Mouse (Mus musculus) cerebellum, adult 18-20 months (tissue): ENCODE results near the gene Nudt22.
A peak's percentile ranks its signal among the peaks of the same experiment; 100 is the strongest.

Experiments used
- DNase-seq, 2 experiments: peaks; one replicate each; pipeline ENCODE4 v3.0.0; 2021

Gene Nudt22

DNA sequence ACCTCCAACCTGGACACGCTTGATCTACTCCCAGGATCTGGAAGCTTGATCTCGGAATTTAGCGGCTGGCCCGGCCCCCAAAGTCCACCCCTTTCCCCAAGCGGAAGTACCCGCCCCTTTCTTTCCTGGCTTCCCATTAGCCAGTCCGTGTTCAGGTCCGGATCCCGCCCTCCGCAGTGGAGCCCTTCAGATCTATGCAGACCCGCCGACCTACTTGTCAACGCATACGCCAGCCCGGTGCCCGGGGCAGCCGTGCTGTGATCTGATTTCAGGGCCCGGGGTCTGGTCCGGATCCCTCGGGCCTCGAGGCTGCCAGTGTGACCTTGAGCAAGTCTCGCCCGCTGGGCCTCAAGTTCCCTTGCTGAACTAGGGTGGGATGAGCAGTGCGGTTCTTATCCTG lies at the start of gene Nudt22, which contains the start of gene Trpt1:
Gene Nudt22 (minus strand): TSS at position 112 of the 400 bp plus-strand sequence.
Gene Trpt1 (plus strand): TSS at position 126 of the 400 bp plus-strand sequence.
- DNase-seq = peak; percentile 88 to 94

DNA sequence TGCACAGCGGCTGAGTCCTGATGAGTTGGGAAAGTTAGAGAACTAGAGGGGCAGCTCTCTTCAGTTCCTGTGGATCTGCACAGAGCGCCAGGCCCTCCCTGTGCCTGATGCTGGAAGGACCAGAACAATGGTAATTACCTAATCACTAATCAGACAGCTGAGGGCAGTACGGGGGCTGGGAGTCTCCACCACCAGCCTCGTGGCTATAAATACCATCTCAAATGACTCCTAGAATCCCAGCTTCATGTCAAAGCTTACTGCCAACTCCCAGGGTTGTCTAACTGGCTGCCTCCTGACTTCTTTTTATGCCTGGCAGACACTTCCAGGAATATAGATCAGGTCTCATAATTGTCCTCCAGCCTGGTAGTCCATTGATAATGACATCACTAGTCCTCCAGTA lies 48.8 kb upstream of the Nudt22 start:
- DNase-seq = no peak

DNA sequence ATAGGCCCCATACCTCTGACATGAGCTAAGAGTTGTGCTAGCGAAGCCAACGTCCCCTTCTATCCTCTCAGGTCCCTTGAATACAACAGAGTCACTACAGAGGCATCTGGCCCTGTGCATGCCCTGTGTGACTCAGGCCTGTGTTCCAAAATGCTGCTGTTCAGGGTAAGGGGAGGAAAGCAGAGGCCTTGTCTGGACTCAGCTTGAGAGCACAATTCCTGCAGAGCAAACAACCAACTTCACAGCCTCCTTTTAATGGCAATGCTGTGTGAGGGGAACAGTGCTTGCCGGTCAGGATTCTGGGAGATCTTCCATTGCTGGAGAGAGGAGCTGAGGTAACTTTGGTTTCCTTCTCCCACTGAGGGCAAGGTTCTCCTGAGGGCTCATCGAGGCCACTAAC lies 48.4 kb upstream of the Nudt22 start:
- DNase-seq = no peak

DNA sequence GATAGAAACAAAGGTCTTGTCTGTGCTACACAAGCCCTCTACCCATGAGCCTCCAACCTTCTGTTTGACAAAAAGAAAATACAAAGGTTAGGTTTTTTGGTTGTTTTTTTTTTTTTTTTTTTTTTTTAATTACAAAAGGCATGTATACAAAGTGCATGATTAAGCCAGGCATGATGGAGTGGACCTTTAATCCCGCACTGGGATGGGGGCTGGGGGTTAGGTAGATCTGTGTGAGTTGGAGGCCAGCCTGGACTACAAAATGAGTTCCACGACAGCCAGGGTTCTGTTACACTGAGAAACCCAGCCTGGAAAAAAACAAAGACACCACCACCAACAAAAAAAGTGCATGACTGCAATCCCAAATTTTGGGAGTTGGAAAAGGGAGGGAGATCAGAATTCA lies 45.3 kb upstream of the Nudt22 start:
- DNase-seq = no peak

DNA sequence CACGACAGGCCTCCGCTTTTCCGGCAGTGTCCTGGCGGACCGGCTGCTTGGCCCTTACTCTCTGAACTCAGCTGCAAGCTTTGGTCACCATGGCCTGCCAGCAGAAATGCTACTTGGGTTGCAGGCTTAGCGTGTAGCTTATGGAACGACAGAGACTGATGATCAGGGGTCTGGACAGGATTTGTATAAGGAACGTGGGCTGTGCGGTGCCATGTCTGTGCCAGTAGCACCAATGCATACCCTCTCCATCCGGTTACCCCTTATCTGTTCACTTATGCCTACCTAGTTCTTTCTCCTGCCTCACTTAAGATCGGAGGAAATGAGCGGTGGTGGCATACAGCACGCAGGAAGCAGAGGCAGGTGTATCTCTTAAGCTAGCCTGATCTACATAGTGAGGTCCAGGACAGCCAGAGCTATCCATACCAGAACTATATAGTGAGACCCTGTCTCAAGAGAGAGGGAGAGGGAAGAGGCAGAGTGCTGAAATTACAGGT lies 44.8 kb upstream of the Nudt22 start:
- no peak for DNase-seq

DNA sequence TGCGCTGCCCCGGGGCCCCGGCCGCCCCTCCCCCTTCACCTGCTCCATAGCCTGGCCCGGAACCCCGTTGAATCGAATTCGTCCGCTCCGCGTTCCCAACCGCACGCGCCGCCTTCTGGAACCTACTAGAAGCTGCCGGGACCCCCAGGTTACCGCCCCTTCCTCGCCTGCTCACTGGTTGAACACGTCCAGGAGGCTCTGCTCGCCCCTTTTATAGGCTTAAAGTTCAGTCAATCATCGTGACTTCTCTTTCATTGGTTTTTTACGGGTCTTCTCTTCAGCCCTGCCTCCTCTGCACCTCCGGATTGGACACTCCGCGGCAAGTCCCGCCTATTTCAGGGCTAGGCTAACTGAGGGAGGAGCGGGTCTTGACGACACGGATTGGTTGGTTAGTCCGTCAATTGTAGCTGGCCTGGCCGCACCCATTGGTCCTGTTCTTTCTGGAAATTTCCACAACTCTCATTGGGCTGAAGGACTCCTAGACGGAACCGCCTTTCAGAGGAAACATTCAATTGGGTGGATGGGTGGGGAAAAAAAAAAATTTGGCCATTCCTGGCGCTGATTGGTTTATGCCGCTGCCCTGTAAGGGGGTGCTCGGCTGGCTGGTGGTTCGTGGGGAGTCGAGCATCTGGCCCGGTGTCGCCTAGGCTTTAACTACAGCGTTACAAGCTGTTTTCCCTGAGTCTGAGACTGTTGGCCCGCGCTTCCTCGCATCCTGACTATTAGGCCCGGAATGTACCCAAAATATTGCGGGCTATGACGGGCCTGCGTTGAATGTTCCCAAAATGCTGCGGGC lies 44.1 kb upstream of the Nudt22 start, which contains the start of gene Stip1:
Gene Stip1 (minus strand): TSS at position 127 of the 796 bp plus-strand sequence.
- peak; percentile 97 to 100 for DNase-seq

DNA sequence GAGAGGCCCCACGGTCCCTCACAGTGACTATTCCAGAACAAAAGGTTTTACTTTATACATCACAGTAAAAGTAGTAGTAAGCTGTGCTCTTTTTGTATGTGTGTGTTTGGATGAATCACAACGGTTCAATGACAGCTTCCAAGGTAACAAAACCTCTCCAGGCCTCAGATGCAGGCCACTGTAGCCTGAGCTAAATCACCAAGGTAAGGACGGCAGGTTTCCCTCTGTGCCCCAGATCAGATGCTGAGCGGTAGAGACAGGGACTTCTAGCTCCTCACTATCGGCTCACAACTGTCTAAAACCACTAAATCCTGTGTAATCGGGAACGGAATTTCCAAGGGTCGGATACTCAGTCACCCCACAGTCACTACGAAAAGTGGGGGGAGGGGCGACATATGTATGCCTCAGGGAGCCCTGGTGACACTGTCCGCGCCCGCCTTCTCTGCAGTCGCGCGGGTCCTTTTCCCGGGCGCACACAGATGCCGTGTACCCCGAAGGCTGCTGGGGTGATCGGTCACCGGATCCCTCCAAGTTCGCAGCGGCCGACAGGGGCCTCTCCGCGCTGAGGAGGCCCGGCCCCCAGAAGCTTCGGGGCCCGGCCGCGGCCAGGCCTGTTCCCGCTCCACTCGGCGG lies 43.3 kb upstream of the Nudt22 start:
- peak; percentile 60 to 71 for DNase-seq

DNA sequence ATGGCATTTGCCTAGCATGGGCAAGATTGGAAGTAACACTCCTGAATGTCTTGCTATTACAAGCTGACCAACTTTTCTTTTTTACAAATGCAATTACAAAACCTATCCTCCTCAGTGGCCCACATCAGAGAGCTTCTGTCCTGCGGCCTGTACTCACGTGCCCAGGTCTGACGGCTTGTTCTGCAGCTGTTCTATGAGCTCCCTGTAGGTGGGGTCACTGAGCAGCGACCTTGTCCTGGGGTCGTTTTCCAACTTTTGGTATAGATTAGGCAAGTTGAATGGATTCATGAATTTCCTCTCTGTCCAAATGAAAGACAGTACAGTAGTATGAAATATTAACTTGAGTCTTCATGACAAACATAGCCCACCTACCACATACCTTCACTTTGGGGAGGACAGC lies 38.1 kb upstream of the Nudt22 start:
- no peak for DNase-seq

DNA sequence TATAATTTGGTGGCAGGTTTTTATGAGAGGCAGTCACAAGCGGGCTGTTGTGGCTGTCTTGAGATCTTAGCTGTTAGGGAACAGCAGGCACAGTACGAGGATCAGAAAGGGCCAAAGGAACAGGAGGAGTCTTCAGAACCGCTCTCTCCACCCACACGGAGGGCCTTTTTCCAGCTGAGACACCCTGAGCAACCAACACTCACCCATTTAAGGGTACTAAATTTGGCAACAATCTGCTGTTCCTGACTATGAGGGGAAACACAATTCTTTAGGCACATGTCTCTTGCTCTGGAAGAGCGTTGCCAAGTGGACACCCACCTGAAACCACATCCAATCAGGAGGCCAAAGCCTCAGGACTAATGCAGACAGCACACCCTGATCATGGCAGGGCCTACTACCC lies 33.6 kb upstream of the Nudt22 start:
- no peak for DNase-seq

DNA sequence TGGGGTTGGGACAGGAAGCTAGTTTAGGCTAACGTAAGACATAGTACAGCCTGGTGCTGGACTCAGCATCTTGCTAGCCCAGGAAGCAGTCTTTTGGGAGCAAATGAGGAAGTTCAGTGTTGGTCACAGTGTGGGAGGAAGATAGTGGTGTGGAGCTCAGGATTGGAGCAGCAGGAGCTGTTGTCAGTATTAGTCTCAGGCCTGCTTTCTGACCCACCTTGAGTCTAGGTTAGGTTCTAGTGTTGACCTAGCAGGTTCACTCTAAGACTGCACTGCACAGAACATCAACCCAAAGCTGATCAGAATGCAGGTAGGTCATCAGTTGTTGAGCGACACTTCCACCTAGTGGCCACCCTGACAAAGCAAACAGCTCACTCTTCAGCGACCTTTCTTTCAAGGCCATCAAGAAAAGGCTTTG lies 24.3 kb upstream of the Nudt22 start:
- peak; percentile 64 to 66 for DNase-seq

DNA sequence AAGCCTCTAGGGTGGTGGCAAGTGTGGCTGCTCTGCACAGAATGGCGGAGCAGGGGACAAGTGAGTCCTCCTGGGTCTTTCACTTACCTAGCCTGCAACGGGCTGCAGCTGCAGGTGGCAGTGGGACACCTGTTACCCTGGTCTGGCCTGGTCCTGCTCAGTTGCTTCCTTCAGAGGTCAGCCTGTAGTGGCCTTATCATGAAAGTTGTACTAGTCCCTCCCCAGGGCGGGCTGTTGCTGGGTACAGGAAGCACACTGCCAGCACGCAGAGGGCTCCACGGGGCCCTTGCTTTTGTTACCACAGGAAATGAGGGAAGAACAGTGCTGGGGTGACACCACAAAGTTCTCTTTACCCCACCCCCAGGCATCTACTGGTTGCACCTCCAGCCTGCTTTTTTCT lies 23.3 kb upstream of the Nudt22 start, which contains the start of gene Fermt3:
Gene Fermt3 (minus strand): TSS at position 279 of the 400 bp plus-strand sequence.
- no peak for DNase-seq

DNA sequence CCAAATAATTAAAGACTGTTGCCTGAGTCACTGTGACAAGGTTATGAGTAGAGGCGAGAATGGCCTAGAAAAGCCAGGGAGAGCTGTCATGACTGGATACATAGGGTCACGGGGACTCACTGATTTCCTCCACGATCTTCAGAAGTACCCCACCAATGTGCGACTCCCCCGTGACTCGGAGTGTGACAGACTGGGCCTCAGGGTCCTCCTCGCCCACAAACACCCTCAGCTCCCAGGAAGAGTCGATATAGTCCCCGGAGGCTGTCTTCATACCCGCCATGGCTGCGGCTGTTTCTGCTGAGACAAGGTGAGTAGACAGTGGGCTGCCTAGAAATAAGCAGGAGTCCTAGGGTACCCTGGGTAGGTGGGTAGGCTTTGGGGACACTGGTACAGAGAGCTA lies 22.6 kb upstream of the Nudt22 start:
- no peak for DNase-seq

DNA sequence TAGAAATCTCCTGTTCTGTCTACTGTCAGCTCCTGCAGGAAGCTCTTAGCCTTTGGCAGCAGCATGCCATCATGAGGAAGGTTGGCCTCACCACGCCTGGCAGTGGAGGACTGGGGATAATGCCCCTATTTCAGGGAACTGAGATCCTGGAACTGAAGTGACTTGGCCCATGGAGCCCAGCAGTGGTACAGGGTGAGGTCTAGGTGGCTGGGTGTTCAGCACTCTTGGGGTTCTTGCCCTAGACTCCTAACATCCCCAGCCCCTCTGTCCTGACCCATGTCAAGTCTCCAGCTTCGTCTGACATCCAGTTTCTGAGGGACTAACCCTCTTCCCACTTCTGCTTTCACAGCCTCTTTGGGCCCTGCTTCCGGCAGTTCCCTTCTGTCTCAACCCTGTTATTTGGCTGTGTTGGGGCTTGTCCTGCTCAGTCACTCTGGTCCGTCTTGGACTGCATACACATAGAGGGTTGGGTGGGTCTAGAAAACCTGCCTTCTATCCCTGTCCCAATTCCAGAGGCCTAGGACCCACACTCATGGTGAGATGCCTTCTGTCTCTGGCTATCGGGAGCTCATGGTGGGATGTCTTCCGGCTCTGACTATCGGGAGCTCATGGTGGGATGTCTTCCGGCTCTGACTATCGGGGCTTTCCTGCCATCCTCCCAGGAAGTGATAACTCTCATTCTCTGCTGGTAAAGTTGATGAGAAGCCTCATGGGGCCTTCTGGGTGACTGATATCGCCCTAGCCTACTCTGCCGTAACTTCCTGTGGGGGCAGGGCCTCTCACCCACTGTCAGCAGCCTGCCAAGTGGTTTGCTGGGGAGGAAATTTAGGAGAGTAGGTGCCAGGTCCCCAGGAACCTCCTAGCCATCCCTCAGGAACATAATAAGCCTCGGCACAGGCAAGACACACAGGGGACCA lies 21.9 kb upstream of the Nudt22 start:
- no peak for DNase-seq

DNA sequence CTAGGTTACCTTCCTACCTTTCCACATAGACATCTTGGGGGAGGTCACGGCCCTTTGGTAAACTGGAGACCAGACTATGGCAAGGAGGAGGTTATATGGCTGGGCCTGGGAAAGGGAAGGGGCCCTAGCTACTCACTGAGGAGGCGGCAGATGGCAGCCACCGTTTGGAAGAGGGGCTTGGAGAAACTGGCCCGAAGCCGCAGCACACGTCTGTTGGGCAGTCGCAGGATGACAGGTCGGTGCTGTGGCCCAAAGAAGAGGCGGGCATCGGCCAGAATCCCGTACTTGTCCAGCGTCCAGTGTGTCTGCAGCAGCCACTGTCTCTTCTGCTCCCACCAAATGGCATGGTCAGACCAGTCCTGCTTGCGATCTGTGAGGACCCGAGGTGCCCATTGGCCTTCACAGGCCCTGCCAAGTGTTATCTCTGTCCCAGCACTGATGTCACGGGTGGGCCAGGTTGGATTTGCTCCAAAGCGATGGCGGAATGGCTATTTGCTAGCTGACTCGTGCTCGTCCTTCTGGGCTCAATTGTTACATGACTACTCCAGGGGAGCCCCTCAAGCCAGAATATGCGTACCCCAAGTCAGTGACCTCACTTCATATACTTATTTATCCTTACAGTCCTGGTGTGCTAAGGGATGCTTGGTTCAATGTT lies 18.7 kb upstream of the Nudt22 start:
- DNase-seq = no peak

DNA sequence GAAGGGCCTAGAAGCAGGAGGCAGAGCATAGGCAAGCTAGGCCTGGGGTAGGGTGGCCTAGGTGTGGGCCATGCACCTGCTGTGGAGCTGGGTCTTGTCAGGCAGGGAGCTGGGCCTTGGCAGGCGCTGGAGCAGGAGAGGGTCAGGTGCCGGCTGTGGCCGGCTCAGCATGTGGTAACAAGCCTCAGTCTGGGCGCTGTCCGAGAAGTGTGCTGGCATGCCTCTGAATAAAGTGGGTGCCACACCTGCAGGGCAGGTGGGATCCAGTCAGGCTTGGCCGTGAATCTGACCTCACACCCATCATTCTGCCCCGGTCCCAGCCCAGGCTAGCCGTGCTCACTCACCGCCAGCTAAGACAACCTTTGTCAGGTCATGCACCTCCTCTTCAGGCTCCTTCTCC lies 18.1 kb upstream of the Nudt22 start:
- DNase-seq = no peak

DNA sequence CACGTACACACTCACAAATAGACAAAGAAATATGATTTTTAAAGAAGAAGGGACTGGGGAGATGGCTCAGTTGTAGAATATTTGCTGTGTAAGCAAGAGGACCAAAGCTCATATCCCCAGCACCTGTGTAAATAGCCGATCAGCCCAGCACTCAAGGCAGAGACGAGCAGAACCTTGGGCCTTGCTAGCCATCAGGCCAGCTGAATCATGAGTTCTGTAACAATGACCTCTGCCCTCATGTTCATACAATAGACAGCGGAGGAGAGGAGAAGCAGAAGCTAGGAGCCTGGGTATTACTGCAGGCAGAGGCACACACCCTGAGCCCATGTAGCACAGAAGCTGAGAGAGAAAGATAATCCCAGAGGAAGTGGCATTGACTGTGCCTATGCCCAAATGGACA lies 16.5 kb upstream of the Nudt22 start:
- no peak for DNase-seq

DNA sequence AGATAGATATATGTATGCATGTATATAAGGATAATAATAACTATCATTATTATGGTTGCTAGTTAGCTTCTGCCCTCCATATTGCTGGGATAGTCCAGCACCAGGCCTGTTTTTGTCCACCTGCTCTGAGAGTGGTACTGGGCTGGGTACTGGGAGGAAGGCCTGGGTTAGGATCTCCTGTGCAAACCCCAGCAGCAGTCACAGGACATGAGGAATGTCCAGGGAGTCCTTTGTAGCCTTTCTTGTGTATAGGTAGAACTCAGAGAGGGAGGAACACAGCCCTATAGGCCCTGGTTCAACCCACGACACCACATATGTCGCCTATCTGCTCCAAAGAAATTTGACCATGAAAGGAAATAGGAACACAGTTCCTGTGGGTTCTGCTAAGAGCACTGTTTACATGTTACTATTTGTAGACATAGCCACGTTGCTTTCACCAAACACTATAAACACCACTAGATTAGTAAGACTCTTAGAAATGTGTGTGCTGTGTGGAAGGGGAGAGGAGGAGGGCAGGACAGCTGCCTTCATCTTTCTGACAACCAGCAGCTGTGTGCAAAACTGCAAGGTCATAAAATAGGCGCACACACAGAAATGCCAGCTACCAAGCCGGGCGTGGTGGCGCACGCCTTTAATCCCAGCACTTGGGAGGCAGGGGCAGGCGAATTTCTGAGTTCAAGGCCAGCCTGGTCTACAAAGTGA lies 11.1 kb upstream of the Nudt22 start:
- DNase-seq = no peak

DNA sequence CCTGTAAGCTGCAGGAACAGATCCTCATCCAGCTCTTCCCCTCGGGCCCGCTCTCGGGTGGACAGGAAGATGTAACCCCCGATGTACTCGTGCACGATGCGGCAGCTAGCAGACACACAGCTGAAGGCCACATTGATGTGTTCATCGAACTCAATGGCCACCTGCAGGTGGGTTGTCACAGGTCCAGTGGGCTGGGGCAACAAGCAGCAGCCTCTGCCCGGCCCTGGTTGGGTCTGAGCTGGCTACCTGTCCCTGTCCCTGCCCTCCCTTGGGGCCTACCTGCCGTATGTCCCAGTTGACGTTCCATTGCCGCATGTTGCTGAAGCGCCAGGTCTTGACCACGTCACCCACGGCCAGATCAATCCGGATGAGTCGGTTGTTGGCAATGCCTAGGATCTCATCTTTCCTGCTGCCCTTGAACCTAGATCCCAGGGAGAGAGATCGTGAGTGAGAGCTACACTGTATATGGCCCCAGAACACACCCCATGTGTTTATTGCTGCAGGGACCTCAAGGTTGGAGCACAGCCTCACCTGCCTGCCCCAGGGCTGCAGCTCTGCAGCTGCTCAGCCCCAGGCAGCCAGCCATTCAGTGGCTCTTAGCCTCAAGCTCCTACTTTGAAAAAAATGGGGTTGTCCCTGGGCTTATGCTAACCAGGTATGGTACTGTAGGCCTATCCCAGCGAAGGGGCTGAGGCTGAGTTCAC lies 3.6 kb upstream of the Nudt22 start:
- no peak for DNase-seq

DNA sequence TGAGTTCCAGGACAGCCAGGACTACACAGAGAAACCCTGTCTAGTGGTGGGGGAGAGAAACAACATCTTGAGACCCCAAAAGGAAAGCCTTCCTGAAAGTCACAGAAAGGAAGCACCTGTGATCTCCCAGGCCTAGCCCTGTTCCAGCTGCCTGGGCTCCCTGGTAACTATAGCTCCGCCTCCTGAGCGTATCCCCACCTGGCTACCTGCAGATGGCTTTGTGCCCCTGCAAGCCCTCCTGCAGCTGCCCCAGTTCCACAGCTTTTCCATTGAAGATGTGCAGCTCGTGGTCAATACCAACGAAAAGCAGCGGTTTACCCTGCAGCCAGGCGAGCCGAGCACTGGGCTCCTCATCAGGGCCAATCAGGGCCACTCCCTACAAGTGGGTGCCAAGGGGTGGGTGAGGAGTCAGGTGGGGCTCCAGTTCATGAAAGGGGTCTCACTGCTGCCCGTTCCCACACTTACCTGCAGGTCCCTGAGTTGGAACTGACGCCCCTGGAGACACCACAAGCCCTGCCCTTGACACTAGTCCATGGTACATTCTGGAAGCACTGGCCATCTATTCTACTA lies 1.9 kb upstream of the Nudt22 start:
- no peak for DNase-seq

DNA sequence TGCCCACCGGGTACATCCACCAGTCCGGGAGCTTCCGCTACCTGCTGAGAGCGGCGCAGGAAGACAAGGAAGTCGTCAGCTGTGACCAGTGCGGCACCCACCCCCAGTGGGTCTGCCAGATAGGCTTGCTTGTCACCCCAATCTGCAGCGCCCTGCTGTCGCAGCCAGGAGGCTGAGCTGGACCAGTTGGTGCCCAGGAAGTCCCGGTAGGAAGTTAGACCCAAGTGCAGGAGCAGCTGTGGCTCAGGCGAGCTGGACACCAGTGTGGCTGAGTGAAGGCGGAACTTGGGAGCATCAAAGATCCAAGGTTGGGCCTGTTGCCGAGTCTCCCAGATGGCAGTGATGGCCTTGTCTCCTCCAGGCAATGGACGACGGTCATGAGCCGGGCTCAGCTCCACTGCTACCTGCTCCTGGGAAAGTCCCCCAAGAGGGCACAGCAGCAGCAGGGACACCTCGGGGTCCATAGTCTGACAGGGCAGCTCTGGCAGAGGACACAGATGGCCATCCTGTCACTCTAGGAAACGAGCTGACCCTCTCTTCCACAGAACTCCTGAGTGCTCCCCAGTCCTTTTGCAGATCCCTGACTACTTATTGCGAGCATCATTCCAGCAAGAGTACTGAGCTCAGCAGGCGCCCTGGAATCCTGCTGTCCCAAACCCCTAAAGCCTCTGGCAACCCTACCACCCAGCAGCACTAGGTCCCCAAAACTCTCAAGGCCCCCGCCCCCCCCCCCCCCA lies 494 bp downstream of the Nudt22 start:
- DNase-seq = peak; percentile 63 to 67
